Mouse (Mus musculus): ENCODE data around the gene Tsacc. TPM values are rescaled to one million over a fixed set of nuclear protein-coding genes. Genes with fewer than 3 reads are reported as not detected.
"Not testable (repeated sequence)": the region's sequence is repeated elsewhere in the genome, so short reads cannot be mapped to it uniquely, and the experiment has no call there.

The Tsacc gene
- total RNA-seq (2021), result 8.3 and 9.7 TPM in 2 replicates
- long read RNA-seq, experiment 1, partial matches to known transcripts, result 1 of 13 reads
- long read RNA-seq, experiment 1, other reads (novel, unspliced or antisense), result 8 of 13 reads
- long read RNA-seq, experiment 2, transcript Tsacc-202 (4 exons, 584 nt), result major isoform, 5 of 12 reads
- long read RNA-seq, experiment 2, partial matches to known transcripts, result 0 of 12 reads
- long read RNA-seq, experiment 2, other reads (novel, unspliced or antisense), result 7 of 12 reads

- DNase-seq, result peak; percentile 97
Observed at GRCm38 (mm10) chr3:88296561-88297318, at the start of gene Tsacc, which contains the start of gene Cct3. TSS of gene Tsacc (minus strand) at chr3:88296999. TSS of gene Cct3 (plus strand) at chr3:88297116.

DNA sequence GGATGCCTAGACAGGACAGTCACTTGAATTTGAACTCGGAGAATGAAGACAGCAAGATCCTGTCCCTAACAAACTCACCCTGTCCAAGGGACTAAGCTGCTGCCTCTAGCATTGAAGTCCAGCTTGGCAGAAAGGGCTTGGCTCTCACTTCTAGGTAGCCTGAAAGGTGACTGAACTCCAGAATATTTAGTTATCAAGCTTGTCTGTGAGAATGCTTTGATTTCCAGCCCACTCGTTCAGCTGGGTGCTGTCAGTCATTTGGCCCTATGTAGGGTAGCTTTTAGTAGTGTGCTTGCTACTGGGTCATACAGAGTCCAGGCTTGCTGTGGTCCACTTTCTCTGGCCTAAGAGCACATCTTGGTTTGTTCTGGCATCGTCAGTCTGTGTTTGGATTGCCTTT lies 42.2 kb upstream of the Tsacc start:
- no peak for DNase-seq

DNA sequence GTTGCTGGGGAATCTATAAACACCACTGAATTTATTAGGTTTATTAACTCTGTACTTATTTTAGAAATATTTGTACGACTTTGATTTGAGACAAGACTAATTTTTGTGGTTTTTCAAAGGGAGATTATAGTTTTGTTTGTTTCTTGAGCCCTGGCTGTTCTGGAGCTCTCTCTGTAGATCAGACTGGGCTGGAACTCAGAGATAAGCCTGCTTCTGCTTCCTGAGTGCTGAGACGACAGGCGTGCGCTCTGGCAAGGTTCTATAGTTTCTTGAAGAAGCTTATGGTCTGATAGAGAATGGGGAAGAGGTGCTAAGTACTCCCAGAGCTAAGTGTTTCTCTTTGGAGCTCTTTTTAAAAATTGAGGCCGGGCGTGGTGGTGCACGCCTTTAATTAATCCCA lies 41.5 kb upstream of the Tsacc start:
- DNase-seq, result no peak

GRCm38 (mm10) chr3:88337367-88338020 lies 40.7 kb upstream of the Tsacc start:
- no peak for DNase-seq

DNA sequence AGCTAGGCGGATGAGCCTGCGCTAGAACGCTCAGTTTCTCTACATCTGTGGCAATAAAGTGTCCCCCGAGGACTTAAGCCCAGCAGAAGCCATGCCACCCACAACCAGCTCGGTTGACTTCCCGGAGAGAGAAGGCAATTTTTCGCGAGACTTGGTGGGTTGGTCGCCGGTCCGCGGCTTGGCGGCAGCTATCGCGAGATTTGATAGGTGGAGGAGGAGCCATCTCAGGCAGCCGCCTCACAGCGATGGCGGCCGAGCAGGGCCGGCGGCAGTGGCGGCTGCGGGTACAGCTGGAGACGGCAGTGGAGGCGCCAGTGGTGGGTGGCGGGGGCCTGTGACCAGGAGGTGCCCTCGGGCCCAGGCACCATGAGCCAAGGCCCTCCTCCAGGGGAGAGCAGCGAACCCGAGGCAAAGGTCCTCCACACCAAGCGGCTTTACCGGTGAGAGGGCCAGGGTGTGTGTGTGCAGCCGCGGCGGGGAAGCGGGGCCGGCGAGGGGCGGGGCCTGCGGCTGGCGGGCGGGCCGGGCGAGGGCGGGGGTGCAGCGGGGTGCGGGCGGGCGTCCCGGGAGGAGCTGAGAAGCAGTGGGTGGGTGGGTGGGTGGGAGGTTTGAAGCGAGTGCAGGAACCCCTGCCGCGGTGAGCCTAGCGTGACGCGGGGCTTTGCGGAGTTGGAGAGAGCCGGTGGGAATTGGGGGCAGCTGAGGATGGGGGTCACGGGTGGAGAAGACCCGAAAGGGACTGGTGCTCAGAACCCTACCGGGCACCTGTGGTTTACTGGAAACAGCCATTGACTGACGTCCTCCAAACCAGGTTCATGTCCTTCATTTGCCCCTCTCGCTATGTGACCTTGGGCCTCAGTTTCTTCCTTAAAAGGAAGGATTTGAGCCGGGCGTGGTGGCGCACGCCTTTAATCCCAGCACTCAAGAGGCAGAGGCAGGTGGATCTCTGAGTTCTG lies 39.5 kb upstream of the Tsacc start, which contains the start of the genes Tmem79 and Smg5:
TSS of gene Tmem79 (minus strand) at position 91 of the 956 bp plus-strand sequence.
TSS of gene Smg5 (plus strand) at position 203 of the 956 bp plus-strand sequence.
- peak; percentile 98 for DNase-seq

GRCm38 (mm10) chr3:88335436-88336053 lies 38.7 kb upstream of the Tsacc start:
- peak; percentile 70 for DNase-seq

DNA sequence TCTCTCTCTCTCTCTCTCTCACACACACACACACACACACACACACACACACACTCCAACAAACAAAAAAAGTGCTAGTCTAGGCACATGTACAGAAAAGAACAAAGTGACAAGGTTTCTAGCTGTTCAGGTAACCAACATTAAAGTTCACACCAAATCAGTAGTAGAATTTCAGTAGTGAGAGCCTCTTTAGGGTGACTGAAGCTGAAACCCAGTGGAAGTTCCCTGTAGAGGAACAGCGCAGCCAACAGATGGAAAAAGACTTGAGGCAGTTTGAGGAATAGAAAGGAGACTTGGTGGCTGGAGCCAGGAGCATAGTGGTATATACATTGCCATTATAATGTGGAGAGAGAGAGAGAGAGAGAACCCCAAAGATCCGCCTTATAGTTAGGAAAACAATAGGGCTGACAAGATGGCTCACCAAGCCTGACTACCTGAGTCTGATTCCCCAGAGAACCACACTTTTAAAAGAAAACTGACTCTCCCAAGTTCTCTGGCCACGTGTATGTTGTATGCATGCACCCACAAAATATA lies 38.2 kb upstream of the Tsacc start:
- no peak for DNase-seq

GRCm38 (mm10) chr3:88334029-88334658 lies 37.3 kb upstream of the Tsacc start:
- no peak for DNase-seq

- DNase-seq, result peak; percentile 82
Observed at GRCm38 (mm10) chr3:88331282-88331681, 34.5 kb upstream of the Tsacc start.

DNA sequence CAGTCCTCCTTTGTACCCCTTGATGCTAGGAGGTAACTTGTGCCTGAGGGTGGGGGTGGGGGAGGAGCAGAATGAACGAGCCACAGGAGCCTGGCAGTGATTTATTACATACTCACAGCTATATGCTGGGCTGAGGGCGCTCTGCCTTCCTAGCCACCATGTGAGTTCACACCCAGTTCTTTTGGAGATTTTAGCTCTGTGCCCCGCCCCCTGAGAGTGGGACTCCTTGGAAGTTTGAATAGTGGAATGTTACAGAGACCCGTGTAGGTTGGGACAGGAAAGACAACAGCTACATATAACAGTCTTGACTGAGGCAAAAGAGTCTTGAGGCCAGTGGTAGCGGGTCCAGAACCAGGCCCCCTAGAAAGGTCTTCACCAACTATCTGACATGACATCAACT lies 32.2 kb upstream of the Tsacc start:
- no peak for DNase-seq

DNA sequence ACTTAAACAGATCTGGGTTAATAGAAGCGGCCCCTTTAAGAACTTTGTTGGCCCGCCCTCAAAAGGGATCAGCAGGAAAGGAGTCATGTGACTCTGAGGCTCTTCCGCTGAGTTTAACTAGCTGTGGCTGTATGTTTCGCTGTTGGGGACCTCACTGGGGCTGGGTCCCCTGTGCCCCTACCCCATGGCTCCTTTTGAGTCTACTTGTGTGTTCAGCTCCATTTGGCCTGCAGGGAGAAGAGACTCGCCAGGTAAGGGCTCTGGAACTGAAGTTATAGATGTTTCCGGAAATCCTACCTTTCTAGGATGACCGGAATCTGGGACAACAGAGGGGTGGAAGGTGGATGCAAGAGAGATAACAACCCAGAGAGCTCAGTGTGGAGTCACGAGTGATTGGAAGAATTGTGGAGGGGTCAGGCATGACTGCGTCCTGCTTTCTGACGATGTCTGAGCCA lies 28.2 kb upstream of the Tsacc start, which contains the start of gene Glmp:
TSS of gene Glmp (plus strand) at position 73 of the 455 bp plus-strand sequence.
- DNase-seq, result peak; percentile 70

- DNase-seq, result no peak
Observed at GRCm38 (mm10) chr3:88299172-88299571, 2.4 kb upstream of the Tsacc start.

DNA sequence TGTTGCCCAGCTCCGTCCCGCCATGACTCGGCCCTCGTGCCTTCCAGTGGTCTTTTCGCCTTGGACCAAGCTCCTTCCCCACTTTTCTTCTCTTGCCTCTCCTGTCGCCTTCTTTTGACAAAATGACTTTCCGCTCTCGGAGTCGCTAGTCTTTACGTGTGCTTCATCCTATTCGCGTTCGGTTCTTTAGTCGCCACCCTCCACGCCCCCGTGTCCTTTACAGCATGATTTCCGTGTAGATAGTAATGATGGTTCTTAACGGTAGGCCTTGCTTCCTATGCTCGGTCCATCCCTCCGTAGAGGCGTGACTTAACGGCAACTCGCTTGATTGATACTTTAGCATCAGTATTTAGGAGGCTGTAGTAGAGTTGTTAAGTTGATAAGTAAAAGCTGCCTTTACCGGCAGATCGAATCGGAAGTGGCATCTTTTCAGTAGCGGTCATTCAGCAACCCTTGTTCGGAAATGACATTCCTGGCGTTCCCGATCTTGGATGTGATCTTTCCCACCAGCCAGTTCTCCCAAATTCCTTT lies 587 bp upstream of the Tsacc start:
- DNase-seq, result no peak

DNA sequence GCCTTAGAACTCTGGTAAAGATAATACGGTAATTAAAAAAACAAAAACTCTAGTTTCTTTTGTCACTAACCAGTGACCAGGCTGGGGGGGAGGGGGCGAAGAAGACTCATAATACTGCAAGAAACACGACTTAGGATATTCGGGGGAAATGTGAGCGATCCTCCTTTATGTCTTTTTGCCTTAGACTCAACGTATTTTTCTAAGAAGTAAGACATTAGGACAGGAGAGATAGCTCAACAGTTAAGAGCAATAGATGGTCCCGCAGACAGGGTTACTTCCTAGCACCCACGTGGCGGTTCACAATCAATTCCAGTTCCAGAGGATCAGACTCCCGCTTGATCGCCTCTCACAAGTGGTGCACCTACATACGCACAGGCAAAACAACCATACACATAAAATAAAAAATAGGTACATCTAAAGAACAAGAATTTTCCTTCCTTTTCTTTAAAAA lies 664 bp downstream of the Tsacc start:
- peak; percentile 21 for DNase-seq

DNA sequence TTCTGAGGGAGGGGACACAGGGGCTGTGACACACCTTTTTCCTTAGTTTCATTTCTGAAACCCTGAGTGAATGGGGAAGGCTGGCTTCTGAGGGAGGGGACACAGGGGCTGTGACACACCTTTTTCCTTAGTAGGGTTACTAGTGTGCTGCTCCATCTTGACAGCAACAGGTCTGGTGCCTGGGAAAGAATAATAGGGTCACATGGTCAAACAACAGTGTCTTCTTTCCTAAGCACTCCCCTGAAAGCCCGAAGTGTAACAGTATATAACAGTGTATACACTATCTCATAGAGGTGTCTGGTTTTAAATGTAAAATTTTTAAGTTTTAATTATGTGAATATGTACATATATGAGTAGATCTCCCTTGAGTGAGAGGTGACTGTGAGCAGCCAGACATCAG lies 1.5 kb downstream of the Tsacc start:
- DNase-seq, result not testable (repeated sequence)

- peak; percentile 66 for DNase-seq
Observed at GRCm38 (mm10) chr3:88291970-88292369, 4.8 kb downstream of the Tsacc start.

GRCm38 (mm10) chr3:88288133-88288713 lies 8.6 kb downstream of the Tsacc start:
- not testable (repeated sequence) for DNase-seq

- no peak for DNase-seq
Observed at GRCm38 (mm10) chr3:88287110-88287509, 9.7 kb downstream of the Tsacc start, which contains the start of gene Gm38392. TSS of gene Gm38392 (minus strand) at chr3:88287210.

DNA sequence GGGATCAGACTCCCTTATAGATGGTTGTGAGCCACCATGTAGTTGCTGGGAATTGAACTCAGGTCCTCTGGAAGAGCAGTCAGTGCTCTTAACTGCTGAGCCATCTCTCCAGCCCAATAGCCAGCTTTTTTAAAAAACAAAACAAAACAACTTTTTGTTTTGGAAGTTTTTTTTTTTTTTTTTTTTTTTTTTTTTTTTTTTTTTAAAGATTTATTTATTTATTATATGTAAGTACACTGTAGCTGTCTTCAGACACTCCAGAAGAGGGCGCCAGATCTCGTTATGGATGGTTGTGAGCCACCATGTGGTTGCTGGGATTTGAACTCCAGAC lies 11.3 kb downstream of the Tsacc start:
- DNase-seq, result not testable (repeated sequence)

Measured in adrenal gland, postnatal 14 days (tissue).